Mouse (Mus musculus) mouse embryonic stem cell (cell line): ENCODE results near the gene Glt8d1.

Experiments
- in situ Hi-C, 2 experiments: fragments of 300-500 bp; cut with MboI; formaldehyde crosslinking; loops; 1 replicate in 1 of 2; 3 replicates in 1 of 2; pipeline ENCODE4 v1.14.3; 2019 to 2020; ENCODE audit warnings: low sequenced_read_pairs in 2 of 2, low pct_unique_long_range_greater_than_20kb in 1 of 2, mixed read lengths in 1 of 2; ENCODE audit not compliant: unreplicated experiment in 1 of 2

The Glt8d1 gene

DNA sequence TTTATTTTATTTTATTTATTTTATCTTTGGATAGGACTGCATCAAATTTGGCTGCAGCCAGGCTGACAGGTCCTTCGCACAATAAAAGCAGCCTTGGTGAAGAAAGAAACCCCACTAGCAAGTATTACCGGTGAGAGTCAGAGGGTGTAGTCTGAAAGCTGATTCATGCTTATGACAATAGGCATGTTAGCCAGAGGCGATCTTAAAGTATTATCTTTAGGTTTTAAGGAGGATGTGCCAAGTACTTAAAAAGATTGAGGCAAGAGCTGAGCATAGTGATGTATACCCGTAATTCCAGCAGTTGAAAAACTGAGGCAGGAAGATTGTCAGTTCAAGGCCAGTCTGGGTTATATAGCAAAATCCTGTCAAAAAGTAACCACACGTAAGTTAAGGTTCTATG is 44.1 kb downstream of the Glt8d1 start:
- in situ Hi-C loops = no loop called here

- in situ Hi-C loops = no loop called here
These were observed 44.6 kb downstream of the Glt8d1 start for GRCm38 (mm10) chr14:31045817-31046216.
